Comparison of ENCODE assay signal across 7 mouse cellular contexts in genomic region chr10:61147157-61148040, GRCm38 (mm10). TPM values are rescaled to one million over a fixed set of nuclear protein-coding genes. Genes with fewer than 3 reads are reported as not detected.
DNase-seq lines count a peak whose midpoint lies in the region; ATAC-seq lines count a peak whose summit lies in the region.

TSS of gene Sgpl1 (minus strand) at chr10:61147703.

- H3K4me2 ChIP-seq in intestine, embryonic 15.5 days (replicated peaks), result peak within 1 kb of the TSS; percentile 96

- no peaks in the 10 kb centered on the region for H3K36me3 ChIP-seq in intestine, embryonic 15.5 days
- 0 out of 2 replicates have a peak, but pooled peaks cover 4% of the 10 kb centered on the region for H3K36me3 ChIP-seq in midbrain, embryonic 10.5 days

- H3K9ac ChIP-seq in intestine, embryonic 15.5 days, result peak within 1 kb of the TSS; percentile 94

- peak; percentile 93 for ATAC-seq in intestine, embryonic 15.5 days

- peaks cover 5% of the 10 kb centered on the region for H3K4me1 ChIP-seq in intestine, embryonic 15.5 days (replicated peaks)
- peaks cover 18% of the 10 kb centered on the region for H3K4me1 ChIP-seq in midbrain, embryonic 10.5 days

- H3K9me3 ChIP-seq in intestine, embryonic 15.5 days, result no peaks in the 10 kb centered on the region
- H3K9me3 ChIP-seq in midbrain, embryonic 10.5 days (replicated peaks), result no peaks in the 10 kb centered on the region

- H3K4me3 ChIP-seq in intestine, embryonic 15.5 days (replicated peaks), result peak within 1 kb of the TSS; percentile 96
- H3K4me3 ChIP-seq in midbrain, embryonic 10.5 days, result peak within 1 kb of the TSS; percentile 95

- intact Hi-C loops in gastrocnemius, postnatal 36 days (cut with DNase I), result no loop called here
- intact Hi-C loops in left cerebral cortex, postnatal 25 days (cut with DNase I), result no loop called here

- WGBS in intestine, embryonic 15.5 days, result under 1% methylated on average over 81 of the region's 82 CpGs
- under 1% methylated on average over 82 of the region's 82 CpGs for WGBS in midbrain, embryonic 10.5 days

- no peaks in the 10 kb centered on the region for H3K27me3 ChIP-seq in intestine, embryonic 15.5 days (replicated peaks)
- H3K27me3 ChIP-seq in midbrain, embryonic 10.5 days (ENCODE audit: low read depth, poor library complexity, severe bottlenecking), result no peaks in the 10 kb centered on the region

- H3K27ac ChIP-seq in intestine, embryonic 15.5 days, result peak within 1 kb of the TSS; percentile 97
- peak within 1 kb of the TSS; percentile 91 for H3K27ac ChIP-seq in midbrain, embryonic 10.5 days (replicated peaks)

- DNase-seq in adrenal gland, adult 18-20 months (ENCODE audit: low spot score in 2 of 2), result peak; percentile 91 to 93
- peak; percentile 97 for DNase-seq in embryo, embryonic 11 days
- DNase-seq in gastrocnemius, postnatal 36 days, result peak; percentile 81 to 85
- peak; percentile 86 to 91 for DNase-seq in left cerebral cortex, postnatal 25 days (ENCODE audit: low spot score in 2 of 2)
- peak; percentile 94 for DNase-seq in midbrain, embryonic 10.5 days (ENCODE audit: low spot score)
- peak; percentile 94 for DNase-seq in right cerebral cortex, postnatal 4 days

RNA-seq across cellular contexts. Expression of gene Sgpl1, which starts in this region (rescaled TPM):
- total RNA-seq in adrenal gland, adult 18-20 months (2021), result 10 to 100 TPM; 73.9 to 83.4 TPM
- 1 to 10 TPM; 5.7 to 6.7 TPM for total RNA-seq in gastrocnemius, postnatal 36 days (2021)
- polyA plus RNA-seq in intestine, embryonic 15.5 days (2015; fragmentation: Nextera tagmentation; extraction: Ambion mirVana), result 77.1 and 81.1 TPM in 2 replicates
- 10 to 100 TPM; 21.7 to 22.8 TPM for total RNA-seq in left cerebral cortex, postnatal 25 days (2021)
- polyA plus RNA-seq in midbrain, embryonic 10.5 days (2016; fragmentation: Nextera tagmentation; extraction: Ambion mirVana), result 59.0 and 66.5 TPM in 2 replicates

Comparison
In these comparisons a context has a peak if more than half of its experiments do, and no peak if none do; other contexts are left out.
1. Peak in every context shown above with its lines: DNase-seq, ATAC-seq, H3K4me3 ChIP-seq and H3K27ac ChIP-seq.